21 mouse cellular contexts compared by ENCODE assay signal in genomic region chr13:3951198-3951914, GRCm38 (mm10). TPM values are rescaled to one million over a fixed set of nuclear protein-coding genes. Genes with fewer than 3 reads are reported as not detected.
DNase-seq lines count a peak whose midpoint lies in the region; ATAC-seq and TF ChIP-seq lines count a peak whose summit lies in the region.
"Had no signal": no experiment of that assay in that cellular context is flagged by ENCODE, and none has a peak within 500 bp of the region (broad histone marks: within the 10 kb centered on the region; RNA-seq: fewer than 3 reads in every experiment).

No protein-coding gene starts in this region.

- H3K4me2 ChIP-seq in forebrain, embryonic 16.5 days (ENCODE audit: low read length) = no peak overlapping the region
- H3K4me2 ChIP-seq in forebrain, embryonic 15.5 days (replicated peaks) = no peak overlapping the region
- no peak overlapping the region for H3K4me2 ChIP-seq in lung, postnatal 0 days (replicated peaks; ENCODE audit: low read depth, low read length)
- H3K4me2 ChIP-seq: hindbrain, embryonic 15.5 days; limb, embryonic 15.5 days; midbrain, embryonic 13.5 days; neural tube, embryonic 12.5 days had no signal

- H3K9me3 ChIP-seq in forebrain, embryonic 16.5 days (ENCODE audit: control insufficient read depth, low read length) = no peaks in the 10 kb centered on the region
- H3K9me3 ChIP-seq in forebrain, embryonic 15.5 days = no peaks in the 10 kb centered on the region
- H3K9me3 ChIP-seq in lung, postnatal 0 days (ENCODE audit: low read length) = no peaks in the 10 kb centered on the region
- H3K9me3 ChIP-seq: hindbrain, embryonic 15.5 days; limb, embryonic 15.5 days; midbrain, embryonic 13.5 days; neural tube, embryonic 12.5 days had no signal

- no peak overlapping the region for H3K27ac ChIP-seq in forebrain, embryonic 16.5 days (ENCODE audit: low read length)
- no peak overlapping the region for H3K27ac ChIP-seq in forebrain, embryonic 15.5 days (replicated peaks)
- no peak overlapping the region for H3K27ac ChIP-seq in lung, postnatal 0 days (ENCODE audit: low read length)
- H3K27ac ChIP-seq: hindbrain, embryonic 15.5 days; limb, embryonic 15.5 days; midbrain, embryonic 13.5 days; neural tube, embryonic 12.5 days had no signal

- H3K4me3 ChIP-seq in forebrain, embryonic 16.5 days (replicated peaks; ENCODE audit: low read length) = no peak overlapping the region
- H3K4me3 ChIP-seq in forebrain, embryonic 15.5 days = no peak overlapping the region
- no peak overlapping the region for H3K4me3 ChIP-seq in lung, postnatal 0 days (ENCODE audit: low read depth, low read length)
- H3K4me3 ChIP-seq: hindbrain, embryonic 15.5 days; limb, embryonic 15.5 days; midbrain, embryonic 13.5 days; neural tube, embryonic 12.5 days had no signal

- peak; percentile 65; the same call in 1 of the 2 replicates for ATAC-seq in forebrain, embryonic 16.5 days
- no peak; the same call in 1 of the 2 replicates for ATAC-seq in forebrain, embryonic 15.5 days (replicated peaks)
- ATAC-seq in lung, postnatal 0 days = no peak
- ATAC-seq: midbrain, embryonic 13.5 days had no signal

- 0 out of 2 replicates have a peak, but pooled peaks have one; percentile 16 for TF ChIP-seq CTCF in lung, postnatal 0 days (IDR thresholded peaks at IDR 0.05)

- WGBS in forebrain, embryonic 16.5 days = 73% methylated on average over 6 of the region's 6 CpGs
- 83% methylated on average over 6 of the region's 6 CpGs for WGBS in forebrain, embryonic 15.5 days
- 79% methylated on average over 6 of the region's 6 CpGs for WGBS in lung, postnatal 0 days

- DNase-seq in lung, postnatal 0 days (ENCODE audit: low spot score) = no peak
- DNase-seq in lung, postnatal 4 days = no peak
- peak; percentile 61 for DNase-seq in ZHBTc4 (ENCODE audit: low read depth, low spot score)
- DNase-seq in splenic B cell, adult 2 months (ENCODE audit: low read depth, low spot score) = peak; percentile 3
- DNase-seq in heart, postnatal 25 days (ENCODE audit: low spot score) = no peak
- no peak for DNase-seq in kidney, adult 18-20 months
- DNase-seq: adrenal gland, postnatal 25 days; B cell, adult 2 months; cerebellum, adult 18-20 months; gastrocnemius, postnatal 14 days; kidney, postnatal 10 days; lung, postnatal 14 days had no signal

- no peak overlapping the region for H3K9ac ChIP-seq in forebrain, embryonic 16.5 days (replicated peaks; ENCODE audit: low read depth, low read length)
- H3K9ac ChIP-seq in forebrain, embryonic 15.5 days (replicated peaks) = no peak overlapping the region
- H3K9ac ChIP-seq in lung, postnatal 0 days (replicated peaks; ENCODE audit: low read depth) = no peak overlapping the region
- H3K9ac ChIP-seq: hindbrain, embryonic 15.5 days; limb, embryonic 15.5 days; midbrain, embryonic 13.5 days; neural tube, embryonic 12.5 days had no signal

- no peaks in the 10 kb centered on the region for H3K27me3 ChIP-seq in forebrain, embryonic 16.5 days (replicated peaks; ENCODE audit: control insufficient read depth, insufficient read depth, low read length)
- no peaks in the 10 kb centered on the region for H3K27me3 ChIP-seq in forebrain, embryonic 15.5 days
- no peaks in the 10 kb centered on the region for H3K27me3 ChIP-seq in lung, postnatal 0 days (replicated peaks; ENCODE audit: insufficient read depth, low read length)
- H3K27me3 ChIP-seq in splenic B cell, adult 2 months (ENCODE audit: control insufficient read depth, insufficient read depth, low read length, poor library complexity, severe bottlenecking) = no peaks in the 10 kb centered on the region
- H3K27me3 ChIP-seq: hindbrain, embryonic 15.5 days; limb, embryonic 15.5 days; midbrain, embryonic 13.5 days; neural tube, embryonic 12.5 days had no signal

- H3K4me1 ChIP-seq in forebrain, embryonic 16.5 days (replicated peaks; ENCODE audit: control insufficient read depth, insufficient read depth, low read length) = no peaks in the 10 kb centered on the region
- no peaks in the 10 kb centered on the region for H3K4me1 ChIP-seq in forebrain, embryonic 15.5 days
- no peaks in the 10 kb centered on the region for H3K4me1 ChIP-seq in lung, postnatal 0 days (ENCODE audit: insufficient read depth, low read depth, low read length)
- H3K4me1 ChIP-seq: hindbrain, embryonic 15.5 days; limb, embryonic 15.5 days; midbrain, embryonic 13.5 days; neural tube, embryonic 12.5 days had no signal

- no peaks in the 10 kb centered on the region for H3K36me3 ChIP-seq in forebrain, embryonic 16.5 days (ENCODE audit: control insufficient read depth, insufficient read depth)
- H3K36me3 ChIP-seq in forebrain, embryonic 15.5 days = no peaks in the 10 kb centered on the region
- no peaks in the 10 kb centered on the region for H3K36me3 ChIP-seq in lung, postnatal 0 days (ENCODE audit: insufficient read depth, low read length)
- H3K36me3 ChIP-seq in splenic B cell, adult 2 months (ENCODE audit: control insufficient read depth, insufficient read depth, low read length, poor library complexity, severe bottlenecking) = no peaks in the 10 kb centered on the region
- H3K36me3 ChIP-seq: hindbrain, embryonic 15.5 days; limb, embryonic 15.5 days; midbrain, embryonic 13.5 days; neural tube, embryonic 12.5 days had no signal

- TF ChIP-seq EP300 in lung, postnatal 0 days (IDR thresholded peaks at IDR 0.05) = no peak

- intact Hi-C loops in heart, postnatal 25 days (cut with DNase I) = no loop called here

RNA-seq across cellular contexts. Expression of gene Ucn3, which starts 6.2 kb away (rescaled TPM):
- polyA plus RNA-seq in forebrain, embryonic 16.5 days (2015; fragmentation: Nextera tagmentation; extraction: Ambion mirVana) = 0.21 and 0.56 TPM in 2 replicates
- 0.19 and 0.28 TPM in 2 replicates for polyA plus RNA-seq in forebrain, embryonic 15.5 days (2015; fragmentation: Nextera tagmentation; extraction: Ambion mirVana)
- polyA plus RNA-seq in lung, postnatal 0 days (2015; fragmentation: Nextera tagmentation; extraction: Ambion mirVana) = not detected in 2 replicates
- total RNA-seq in heart, postnatal 25 days (2021) = not detected
- total RNA-seq: adrenal gland, postnatal 25 days; gastrocnemius, postnatal 14 days had no signal
- polyA plus RNA-seq: heart, embryonic 14.5 days; hindbrain, embryonic 15.5 days; limb, embryonic 15.5 days; midbrain, embryonic 13.5 days; neural tube, embryonic 12.5 days; spleen, adult 2 months had no signal

RNA-seq across cellular contexts. Expression of gene Tubal3, which starts 33.3 kb away (rescaled TPM):
- 0.10 TPM in 1 of 2 replicates, not detected in the other for polyA plus RNA-seq in forebrain, embryonic 16.5 days (2015; fragmentation: Nextera tagmentation; extraction: Ambion mirVana)
- not detected in 2 replicates for polyA plus RNA-seq in forebrain, embryonic 15.5 days (2015; fragmentation: Nextera tagmentation; extraction: Ambion mirVana)
- polyA plus RNA-seq in lung, postnatal 0 days (2015; fragmentation: Nextera tagmentation; extraction: Ambion mirVana) = not detected in 2 replicates
- total RNA-seq in heart, postnatal 25 days (2021) = not detected
- total RNA-seq: adrenal gland, postnatal 25 days; gastrocnemius, postnatal 14 days; left cerebral cortex, adult 8-10 months had no signal
- polyA plus RNA-seq: heart, embryonic 14.5 days; limb, embryonic 15.5 days; midbrain, embryonic 13.5 days; neural tube, embryonic 12.5 days; spleen, adult 2 months had no signal

RNA-seq across cellular contexts. Expression of gene Net1, which starts 33.3 kb away (rescaled TPM):
- polyA plus RNA-seq in forebrain, embryonic 16.5 days (2015; fragmentation: Nextera tagmentation; extraction: Ambion mirVana) = 14.2 and 15.1 TPM in 2 replicates
- 14.1 and 17.1 TPM in 2 replicates for polyA plus RNA-seq in forebrain, embryonic 15.5 days (2015; fragmentation: Nextera tagmentation; extraction: Ambion mirVana)
- polyA plus RNA-seq in lung, postnatal 0 days (2015; fragmentation: Nextera tagmentation; extraction: Ambion mirVana) = 83.7 and 91.5 TPM in 2 replicates
- total RNA-seq in heart, postnatal 25 days (2021) = 10 to 100 TPM; 19.8 to 20.0 TPM

Comparison
In these comparisons a context has a peak if more than half of its experiments do, and no peak if none do; other contexts are left out.
1. DNase-seq: peak in ZHBTc4 (single experiment) and splenic B cell, adult 2 months (single experiment); none in lung, postnatal 0 days (single experiment), lung, postnatal 4 days (0 of 2), heart, postnatal 25 days (single experiment) and kidney, adult 18-20 months (single experiment).